Mouse (Mus musculus) embryonic facial prominence, embryonic 15.5 days (tissue): ENCODE results near the gene Eif2b3. TPM values are rescaled to one million over a fixed set of nuclear protein-coding genes. Genes with fewer than 3 reads are reported as not detected.

Experiments
- ATAC-seq: fragments of 200-750 bp; cut with Nextera tagmentation; 2 replicates; pipeline ENCODE4 v1.8.0; 2017; ENCODE audit warnings: low read depth, moderate TSS enrichment; ENCODE audit not compliant: insufficient number of reproducible peaks, low FRiP score, low TSS enrichment
- H3K27ac ChIP-seq: fragments of 300-500 bp; sonication (generic); replicated peaks from 2 replicates; pipeline ENCODE4 v1.5.1; 2015; ENCODE audit warnings: mild to moderate bottlenecking, inconsistent platforms
- H3K27me3 ChIP-seq: fragments of 300-500 bp; sonication (generic); 2 replicates; pipeline ENCODE4 v1.6.1; 2015; ENCODE audit warnings: inconsistent platforms
- H3K36me3 ChIP-seq: fragments of 300-500 bp; sonication (generic); 2 replicates; pipeline ENCODE4 v1.6.1; 2015; ENCODE audit warnings: mild to moderate bottlenecking, inconsistent platforms
- H3K4me1 ChIP-seq: fragments of 300-500 bp; sonication (generic); 2 replicates; pipeline ENCODE4 v1.6.1; 2015; ENCODE audit warnings: inconsistent platforms
- H3K4me2 ChIP-seq: fragments of 300-500 bp; sonication (generic); replicated peaks from 2 replicates; pipeline ENCODE4 v1.6.1; 2015; ENCODE audit warnings: mild to moderate bottlenecking, inconsistent platforms
- H3K4me3 ChIP-seq: fragments of 300-500 bp; sonication (generic); replicated peaks from 2 replicates; pipeline ENCODE4 v1.5.1; 2015; ENCODE audit warnings: mild to moderate bottlenecking, inconsistent platforms
- H3K9ac ChIP-seq: fragments of 300-500 bp; sonication (generic); 2 replicates; pipeline ENCODE4 v1.6.1; 2015; ENCODE audit warnings: inconsistent platforms
- H3K9me3 ChIP-seq: fragments of 300-500 bp; sonication (generic); replicated peaks from 2 replicates; pipeline ENCODE4 v1.6.1; 2016; ENCODE audit warnings: inconsistent platforms
- WGBS: fragments of 180-500 bp; shearing (Covaris S2); methylation state at CpG from one replicate; pipeline ENCODE4 v1.1.7; 2015; 5-methylcytosine and 5-hydroxymethylcytosine counted together
- polyA plus RNA-seq: library from polyadenylated mRNA; unstranded; fragments of >200 nt; fragmentation: Nextera tagmentation; extraction: Ambion mirVana; gene quantifications from 2 replicates; pipeline ENCODE4 v1.2.1, GENCODE M21; 2015

Gene Eif2b3
- polyA plus RNA-seq, 1 experiment from 2014 or later, result 41.3 TPM

- Histone ChIP-seq H3K27ac (0 out of 2 replicates have a peak overlapping the region, but pooled peaks have one; percentile 53), H3K4me1 (peaks cover 23% of the 10 kb centered on the region), H3K36me3 (peaks cover 15% of the 10 kb centered on the region; the same call in 1 of the 2 replicates), H3K9me3 (no peaks in the 10 kb centered on the region), H3K4me2 (peak overlapping the region; percentile 96), H3K27me3 (peaks cover 15% of the 10 kb centered on the region), H3K4me3 (peak overlapping the region; percentile 79), H3K9ac (peak overlapping the region; percentile 70)
- WGBS, result under 1% methylated on average over 42 of the region's 42 CpGs
- no peak for ATAC-seq
Observed at GRCm38 (mm10) chr4:117133366-117133796, 114.2 kb downstream of the Eif2b3 start.

GRCm38 (mm10) chr4:117133817-117134600 is 114.8 kb downstream of the Eif2b3 start, which contains the start of gene Plk3:
Gene Plk3, minus strand, starts transcription at chr4:117133963.
- ATAC-seq, result peak; percentile 87
- H3K27me3 ChIP-seq, result peaks cover 15% of the 10 kb centered on the region
- 2% methylated on average over 48 of the region's 48 CpGs for WGBS
- H3K4me3 ChIP-seq, result peak within 1 kb of the TSS; percentile 79
- H3K9me3 ChIP-seq, result no peaks in the 10 kb centered on the region
- peaks cover 9% of the 10 kb centered on the region; the same call in 1 of the 2 replicates for H3K36me3 ChIP-seq
- H3K4me1 ChIP-seq, result peaks cover 23% of the 10 kb centered on the region
- 0 out of 2 replicates have a peak within 1 kb of the TSS, but pooled peaks have one; percentile 53 for H3K27ac ChIP-seq
- H3K9ac ChIP-seq, result peak within 1 kb of the TSS; percentile 70
- peak within 1 kb of the TSS; percentile 96 for H3K4me2 ChIP-seq

- no peak for ATAC-seq
- Histone ChIP-seq H3K4me1 (peaks cover 23% of the 10 kb centered on the region), H3K36me3 (peaks cover 5% of the 10 kb centered on the region; the same call in 1 of the 2 replicates), H3K9ac (no peak overlapping the region), H3K4me2 (peak overlapping the region; percentile 96; the same call in 1 of the 2 replicates), H3K9me3 (no peaks in the 10 kb centered on the region), H3K4me3 (no peak overlapping the region), H3K27ac (no peak overlapping the region), H3K27me3 (peaks cover 15% of the 10 kb centered on the region)
- WGBS, result 24% methylated on average over 2 of the region's 2 CpGs
Observed at GRCm38 (mm10) chr4:117134601-117134995, 115.4 kb downstream of the Eif2b3 start.

GRCm38 (mm10) chr4:117136034-117136433 is 116.8 kb downstream of the Eif2b3 start:
- Histone ChIP-seq H3K4me2 (no peak overlapping the region), H3K36me3 (no peaks in the 10 kb centered on the region), H3K4me3 (no peak overlapping the region), H3K27ac (no peak overlapping the region), H3K27me3 (peaks cover 15% of the 10 kb centered on the region), H3K9me3 (no peaks in the 10 kb centered on the region), H3K4me1 (peaks cover 23% of the 10 kb centered on the region), H3K9ac (no peak overlapping the region)
- no peak for ATAC-seq
- 19% methylated on average over 8 of the region's 8 CpGs for WGBS

Other genes with a start within 250 kb of the Eif2b3 start
- 35.6 and 36.4 TPM in 2 replicates for gene Toe1, start 211.8 kb upstream of the Eif2b3 start, polyA plus RNA-seq
- 13.0 and 14.8 TPM in 2 replicates for gene Mutyh, start 211.7 kb upstream of the Eif2b3 start, polyA plus RNA-seq
- 0.47 and 0.89 TPM in 2 replicates for gene Hpdl, start 197.7 kb upstream of the Eif2b3 start, polyA plus RNA-seq
- 0.35 and 0.45 TPM in 2 replicates for gene Zswim5, start 142.0 kb upstream of the Eif2b3 start, polyA plus RNA-seq
- gene Urod, start 25.0 kb upstream of the Eif2b3 start, polyA plus RNA-seq, result 87.8 and 97.3 TPM in 2 replicates
- 13.9 and 14.2 TPM in 2 replicates for gene Hectd3, start 24.1 kb upstream of the Eif2b3 start, polyA plus RNA-seq
- gene Ptch2, start 76.7 kb downstream of the Eif2b3 start, polyA plus RNA-seq, result 20.8 and 22.5 TPM in 2 replicates
- 13.2 and 13.5 TPM in 2 replicates for gene Btbd19, start 106.3 kb downstream of the Eif2b3 start, polyA plus RNA-seq
- gene Tctex1d4, start 107.4 kb downstream of the Eif2b3 start, polyA plus RNA-seq, result 3.0 and 6.1 TPM in 2 replicates
- gene Plk3, start 114.6 kb downstream of the Eif2b3 start, polyA plus RNA-seq, result 7.7 and 8.1 TPM in 2 replicates
- gene Rps8, start 136.8 kb downstream of the Eif2b3 start, polyA plus RNA-seq, result 934 and 968 TPM in 2 replicates
- gene Kif2c, start 163.2 kb downstream of the Eif2b3 start, polyA plus RNA-seq, result 45.8 and 47.5 TPM in 2 replicates
- 22.1 and 24.6 TPM in 2 replicates for gene Tmem53, start 232.5 kb downstream of the Eif2b3 start, polyA plus RNA-seq
- gene Armh1, start 232.7 kb downstream of the Eif2b3 start, polyA plus RNA-seq, result 3.2 and 5.7 TPM in 2 replicates